Mouse (Mus musculus) mouse trophoblast stem cell (cell line): ENCODE results near the gene Crtap.
"Not testable (repeated sequence)": the region's sequence is repeated elsewhere in the genome, so short reads cannot be mapped to it uniquely, and the experiment has no call there.

Experiments
- in situ Hi-C, 2 experiments: fragments of 300-500 bp; cut with MseI, MboI; formaldehyde crosslinking; loops; 2 replicates in 1 of 2; 3 replicates in 1 of 2; pipeline ENCODE4 v1.15.1; 2025

Gene Crtap

GRCm38 (mm10) chr9:114399680-114400079 lies 9.2 kb upstream of the Crtap start:
- in situ Hi-C loops, result no loop called here

GRCm38 (mm10) chr9:114395258-114395657 lies 4.8 kb upstream of the Crtap start:
- in situ Hi-C loops, result no loop called here

- in situ Hi-C loops, result no loop called here
These were observed 4.2 kb upstream of the Crtap start for GRCm38 (mm10) chr9:114394677-114395076.

- in situ Hi-C loops, result not testable (repeated sequence)
These were observed 3.7 kb upstream of the Crtap start for GRCm38 (mm10) chr9:114394136-114394535.

GRCm38 (mm10) chr9:114390749-114391075 lies 237 bp upstream of the Crtap start:
- in situ Hi-C loops, result no loop called here

GRCm38 (mm10) chr9:114389371-114389904 lies 1.0 kb downstream of the Crtap start:
- in situ Hi-C loops, result loop anchor here in 1 of 2 experiments (10.0 kb wide), 1 partner anchor 65 kb away; no protein-coding TSS in a partner anchor

- in situ Hi-C loops, result loop anchor here in 1 of 2 experiments (10.0 kb wide), 1 partner anchor 64 kb away; no protein-coding TSS in a partner anchor
These were observed 1.6 kb downstream of the Crtap start for GRCm38 (mm10) chr9:114388701-114389370.

GRCm38 (mm10) chr9:114388288-114388687 lies 2.2 kb downstream of the Crtap start:
- in situ Hi-C loops, result loop anchor here in 1 of 2 experiments (10.0 kb wide), 1 partner anchor 63 kb away; no protein-coding TSS in a partner anchor

GRCm38 (mm10) chr9:114387086-114387485 lies 3.4 kb downstream of the Crtap start:
- in situ Hi-C loops, result loop anchor here in 1 of 2 experiments (10.0 kb wide), 1 partner anchor 62 kb away; no protein-coding TSS in a partner anchor

- in situ Hi-C loops, result loop anchor here in 1 of 2 experiments (10.0 kb wide), 1 partner anchor 60 kb away; no protein-coding TSS in a partner anchor
These were observed 5.3 kb downstream of the Crtap start for GRCm38 (mm10) chr9:114385160-114385559.

GRCm38 (mm10) chr9:114384691-114385090 lies 5.8 kb downstream of the Crtap start:
- in situ Hi-C loops, result loop anchor here in 1 of 2 experiments (10.0 kb wide), 1 partner anchor 60 kb away; no protein-coding TSS in a partner anchor

- in situ Hi-C loops, result loop anchor here in 1 of 2 experiments (10.0 kb wide), 1 partner anchor 58 kb away; no protein-coding TSS in a partner anchor
These were observed 7.4 kb downstream of the Crtap start for GRCm38 (mm10) chr9:114382936-114383710.

- in situ Hi-C loops, result loop anchor here in 1 of 2 experiments (10.0 kb wide), 1 partner anchor 56 kb away; no protein-coding TSS in a partner anchor
These were observed 9.4 kb downstream of the Crtap start for GRCm38 (mm10) chr9:114380881-114381733.

GRCm38 (mm10) chr9:114379871-114380270 lies 10.6 kb downstream of the Crtap start:
- in situ Hi-C loops, result loop anchor here (10.0 kb wide), 1 partner anchor 55 kb away; no protein-coding TSS in a partner anchor

GRCm38 (mm10) chr9:114377168-114377567 lies 13.3 kb downstream of the Crtap start:
- in situ Hi-C loops, result loop anchor here in 1 of 2 experiments (10.0 kb wide), 1 partner anchor 52 kb away; no protein-coding TSS in a partner anchor

- in situ Hi-C loops, result loop anchor here in 1 of 2 experiments (10.0 kb wide), 1 partner anchor 51 kb away; no protein-coding TSS in a partner anchor
These were observed 15.1 kb downstream of the Crtap start for GRCm38 (mm10) chr9:114375276-114375962.

- in situ Hi-C loops, result loop anchor here in 1 of 2 experiments (5.0 to 10.0 kb wide), 2 partner anchors 47 to 279 kb away; no protein-coding TSS in a partner anchor
These were observed 18.8 kb downstream of the Crtap start for GRCm38 (mm10) chr9:114371717-114372116.

GRCm38 (mm10) chr9:114369389-114369788 lies 21.1 kb downstream of the Crtap start:
- in situ Hi-C loops, result not testable (repeated sequence)

GRCm38 (mm10) chr9:114368471-114368858 lies 22.0 kb downstream of the Crtap start:
- in situ Hi-C loops, result no loop called here
